Mouse (Mus musculus) Patski (cell line): ENCODE measurements around the gene Bcl9l. TPM values are rescaled to one million over a fixed set of nuclear protein-coding genes. Genes with fewer than 3 reads are reported as not detected.

Experiments
- ATAC-seq: fragments of 100-300 bp; one replicate; pipeline ENCODE4 v1.8.0; 2021
- CTCF ChIA-PET: fragments of 350-600 bp; sonication (Branson Sonifier 250); formaldehyde crosslinking; loops from one replicate; lab custom pipeline; 2022; ENCODE audit warnings: inconsistent platforms; lab: Charles Lee
- POLR2A ChIA-PET: fragments of 350-600 bp; sonication (Branson Sonifier 250); formaldehyde crosslinking; loops from one replicate; lab custom pipeline; 2022; ENCODE audit warnings: antibody characterized with exemption, inconsistent platforms; lab: Charles Lee
- DNase-seq: peaks from one replicate; pipeline ENCODE4 v3.0.0-alpha.2; 2011; ENCODE audit warnings: low read depth, low spot score
- H3K27me3 ChIP-seq: fragments of 371-371 bp; one replicate; pipeline ENCODE4 v1.5.1; 2021
- CTCF ChIP-seq: fragments of 100-300 bp; IDR thresholded peaks from one replicate; pipeline ENCODE4 v1.5.1; 2021
- in situ Hi-C: fragments of 300-500 bp; cut with MboI; formaldehyde crosslinking; loops from 3 replicates; pipeline ENCODE4 v1.11.1; 2018; ENCODE audit warnings: low pct_unique_long_range_greater_than_20kb, mixed read lengths
- polyA plus RNA-seq: library from polyadenylated mRNA; unstranded; gene quantifications from one replicate; pipeline ENCODE4 v1.2.3, GENCODE M21; 2021

The Bcl9l gene
- polyA plus RNA-seq, 1 experiment from 2014 or later, result 40.4 TPM

DNA sequence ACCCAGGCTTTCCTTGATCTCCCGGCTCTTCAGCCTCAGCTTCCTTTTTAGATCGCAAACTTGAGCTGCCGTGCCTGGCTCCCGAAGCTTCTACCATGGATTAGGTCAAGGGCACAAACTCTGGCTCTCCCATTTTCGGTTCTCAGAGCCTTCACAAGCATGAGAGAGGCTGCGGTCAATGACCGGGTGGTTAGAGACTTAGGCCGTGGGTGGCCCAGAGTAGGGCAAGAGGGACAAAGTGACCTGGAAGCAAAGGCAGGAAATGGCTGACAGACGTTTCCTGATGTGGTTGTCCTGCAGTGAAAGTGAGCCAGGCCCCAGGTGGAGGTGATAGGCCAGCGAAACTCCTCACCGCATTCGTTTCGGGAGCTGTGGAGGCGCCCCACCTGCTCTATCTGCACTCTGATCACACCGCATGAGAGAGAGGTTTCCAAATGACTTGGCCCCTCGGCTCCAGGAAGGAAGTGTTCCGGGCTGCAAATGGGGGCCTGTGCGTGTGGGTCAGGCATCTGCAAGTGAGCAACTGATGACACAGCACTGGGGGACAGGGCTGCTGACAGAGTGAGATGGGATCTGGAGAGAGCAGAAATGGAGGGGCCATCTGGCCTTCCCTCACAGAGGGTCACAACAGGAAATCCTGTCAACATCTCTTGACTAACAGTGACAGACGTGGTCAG lies 55.1 kb downstream of the Bcl9l start:
- DNase-seq, result no peak
- CTCF ChIA-PET, result no interaction called here
- POLR2A ChIA-PET, result no interaction called here
- peaks cover 12% of the 10 kb centered on the region for H3K27me3 ChIP-seq
- TF ChIP-seq CTCF, result no peak
- in situ Hi-C loops, result no loop called here
- ATAC-seq, result no peak

DNA sequence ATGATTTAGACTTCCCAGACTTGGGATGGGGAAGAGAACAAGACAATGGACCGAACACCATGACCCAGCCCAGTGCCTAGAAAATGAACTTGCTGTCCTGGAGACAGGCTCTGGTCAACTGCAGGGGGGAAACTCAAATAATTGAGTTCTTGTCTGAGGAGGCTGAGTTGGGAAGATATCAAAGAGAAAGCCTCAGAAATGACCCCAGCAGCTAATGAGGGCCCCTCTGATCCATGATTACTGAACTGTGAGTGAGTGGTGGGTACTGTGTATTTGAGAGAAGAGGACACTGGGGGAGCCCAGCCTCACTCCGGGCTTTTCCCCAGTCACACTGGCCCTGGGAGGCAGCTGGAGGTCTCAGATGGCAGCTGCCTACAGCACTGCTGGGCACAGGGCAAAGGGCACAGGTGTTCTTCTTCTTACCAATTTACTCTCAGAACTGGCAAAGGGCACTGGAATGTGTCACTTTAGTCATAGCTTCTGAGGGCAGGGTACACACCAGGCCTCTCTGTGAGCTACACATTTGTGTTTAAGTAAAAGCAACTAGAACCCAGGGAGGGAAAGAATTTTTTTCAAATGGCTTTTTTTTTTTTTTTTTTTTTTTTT lies 57.3 kb downstream of the Bcl9l start:
- no peak for TF ChIP-seq CTCF
- DNase-seq (no peak), ATAC-seq (no peak)
- CTCF ChIA-PET, result interaction anchor here (1.4 kb wide), 1 partner anchor 107 kb away, joined by 3 read pairs; no protein-coding TSS in a partner anchor
- POLR2A ChIA-PET, result no interaction called here
- in situ Hi-C loops, result no loop called here
- H3K27me3 ChIP-seq, result peaks cover 7% of the 10 kb centered on the region

- no peak for TF ChIP-seq CTCF
- in situ Hi-C loops, result no loop called here
- peaks cover 7% of the 10 kb centered on the region for H3K27me3 ChIP-seq
- DNase-seq, result no peak
- CTCF ChIA-PET, result interaction anchor here (1.4 kb wide), 1 partner anchor 107 kb away, joined by 3 read pairs; no protein-coding TSS in a partner anchor
- ATAC-seq, result no peak
- POLR2A ChIA-PET, result no interaction called here
These were observed 58.1 kb downstream of the Bcl9l start for GRCm38 (mm10) chr9:44540676-44541075.

DNA sequence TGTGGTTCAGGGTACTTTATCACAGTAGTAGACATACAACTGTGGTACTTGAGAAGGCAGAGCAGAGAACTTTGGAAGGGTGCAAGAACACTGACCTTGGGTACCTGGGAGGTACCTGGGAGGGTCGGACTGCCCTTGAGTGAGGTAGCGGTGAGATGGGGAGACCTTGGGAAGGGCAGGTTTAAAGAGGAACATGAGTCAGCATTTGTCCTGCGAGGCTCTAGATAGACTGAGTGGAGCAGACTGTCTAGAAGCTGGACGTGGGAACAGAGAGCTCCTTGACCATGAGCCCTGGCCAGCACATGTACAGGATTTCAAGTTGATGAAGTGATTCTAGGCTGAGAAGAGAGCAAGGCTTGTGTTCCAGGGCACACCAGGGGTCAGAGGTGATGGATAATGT lies 59.7 kb downstream of the Bcl9l start:
- in situ Hi-C loops, result no loop called here
- no peak for DNase-seq
- peaks cover 3% of the 10 kb centered on the region for H3K27me3 ChIP-seq
- no peak for ATAC-seq
- no peak for TF ChIP-seq CTCF
- POLR2A ChIA-PET, result no interaction called here
- CTCF ChIA-PET, result no interaction called here

DNA sequence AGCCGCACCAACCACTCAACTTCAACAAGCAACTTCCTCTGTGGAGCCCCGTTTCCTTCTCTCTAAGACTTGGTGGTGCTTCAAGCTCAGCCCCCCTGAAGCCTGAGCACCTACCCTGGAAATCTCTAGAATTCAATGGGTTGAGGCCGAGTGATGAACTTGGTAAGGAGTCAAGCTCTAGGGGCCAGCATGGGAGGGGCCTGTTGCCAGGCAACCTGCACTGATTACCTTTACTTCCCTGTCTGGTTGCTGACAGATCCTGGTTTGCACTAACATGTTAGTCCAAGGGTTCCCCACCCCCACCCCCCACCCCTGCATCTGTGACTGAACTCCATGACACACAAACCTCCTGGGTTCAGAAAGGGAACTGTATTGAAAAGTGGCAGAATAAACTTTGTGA lies 62.4 kb downstream of the Bcl9l start:
- no peak for DNase-seq
- in situ Hi-C loops, result no loop called here
- POLR2A ChIA-PET, result interaction anchor here (0.6 kb wide), 1 partner anchor 8 kb away, joined by 4 read pairs; no protein-coding TSS in a partner anchor
- no peak for ATAC-seq
- H3K27me3 ChIP-seq, result peaks cover 3% of the 10 kb centered on the region
- no peak for TF ChIP-seq CTCF
- CTCF ChIA-PET, result no interaction called here

GRCm38 (mm10) chr9:44548412-44549152 lies 66.0 kb downstream of the Bcl9l start:
- ATAC-seq (no peak), DNase-seq (no peak)
- CTCF ChIA-PET, result no interaction called here
- POLR2A ChIA-PET, result interaction anchor here (1.5 kb wide), 1 partner anchor 37 kb away, joined by 3 read pairs; no protein-coding TSS in a partner anchor
- no peaks in the 10 kb centered on the region for H3K27me3 ChIP-seq
- in situ Hi-C loops, result no loop called here
- no peak for TF ChIP-seq CTCF

- in situ Hi-C loops, result no loop called here
- DNase-seq (no peak), ATAC-seq (no peak)
- no peaks in the 10 kb centered on the region for H3K27me3 ChIP-seq
- no peak for TF ChIP-seq CTCF
- ChIA-PET POLR2A (no interaction called here), CTCF (no interaction called here)
These were observed 68.5 kb downstream of the Bcl9l start for GRCm38 (mm10) chr9:44551138-44551537.

DNA sequence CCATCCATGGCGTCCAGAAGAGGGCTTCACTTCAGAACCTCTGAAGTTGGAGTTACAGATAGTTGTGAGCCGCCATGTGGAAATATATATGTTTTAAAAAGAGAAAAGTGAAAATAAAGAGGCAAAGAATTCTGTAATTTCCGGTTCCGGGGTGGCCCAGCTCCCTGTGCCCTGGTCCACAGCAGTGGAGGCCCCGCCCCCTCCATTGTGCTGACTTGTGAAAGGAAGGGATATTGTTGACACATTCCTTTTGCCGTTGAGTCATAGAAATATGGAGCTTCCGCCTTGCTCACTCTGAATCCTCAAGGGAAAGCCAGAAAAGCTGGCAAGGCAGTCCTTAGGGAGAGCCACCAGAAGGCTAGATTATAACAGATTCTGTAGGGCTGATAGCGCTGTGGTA lies 69.5 kb downstream of the Bcl9l start:
- no peak for TF ChIP-seq CTCF
- peaks cover 5% of the 10 kb centered on the region for H3K27me3 ChIP-seq
- in situ Hi-C loops, result no loop called here
- DNase-seq (no peak), ATAC-seq (peak; percentile 26)
- CTCF ChIA-PET, result no interaction called here
- POLR2A ChIA-PET, result no interaction called here

Other genes with a start within 250 kb of the Bcl9l start
- gene Cbl, start 248.8 kb upstream of the Bcl9l start, polyA plus RNA-seq, result 20.2 TPM
- not detected for gene Ccdc153, start 242.1 kb upstream of the Bcl9l start, polyA plus RNA-seq
- gene Pdzd3, start 231.4 kb upstream of the Bcl9l start, polyA plus RNA-seq, result 0.03 TPM
- gene Nlrx1, start 214.2 kb upstream of the Bcl9l start, polyA plus RNA-seq, result 1.3 TPM
- gene Abcg4, start 194.2 kb upstream of the Bcl9l start, polyA plus RNA-seq, result 0.04 TPM
- gene Hinfp, start 177.2 kb upstream of the Bcl9l start, polyA plus RNA-seq, result 18.1 TPM
- gene C2cd2l, start 162.5 kb upstream of the Bcl9l start, polyA plus RNA-seq, result 29.5 TPM
- gene Dpagt1, start 156.8 kb upstream of the Bcl9l start, polyA plus RNA-seq, result 37.0 TPM
- gene H2afx, start 148.1 kb upstream of the Bcl9l start, polyA plus RNA-seq, result 80.2 TPM
- gene Hmbs, start 138.6 kb upstream of the Bcl9l start, polyA plus RNA-seq, result 46.8 TPM
- gene Vps11, start 121.2 kb upstream of the Bcl9l start, polyA plus RNA-seq, result 46.5 TPM
- gene Hyou1, start 103.3 kb upstream of the Bcl9l start, polyA plus RNA-seq, result 190 TPM
- 28.7 TPM for gene Slc37a4, start 86.0 kb upstream of the Bcl9l start, polyA plus RNA-seq
- 764 TPM for gene Rps25, start 75.7 kb upstream of the Bcl9l start, polyA plus RNA-seq
- 66.3 TPM for gene Trappc4, start 75.2 kb upstream of the Bcl9l start, polyA plus RNA-seq
- 30.5 TPM for gene Ccdc84, start 64.3 kb upstream of the Bcl9l start, polyA plus RNA-seq
- not detected for gene Foxr1, start 41.7 kb upstream of the Bcl9l start, polyA plus RNA-seq
- not detected for gene Upk2, start 27.8 kb upstream of the Bcl9l start, polyA plus RNA-seq
- not detected for gene Cxcr5, start 79.1 kb downstream of the Bcl9l start, polyA plus RNA-seq
- gene Ddx6, start 122.1 kb downstream of the Bcl9l start, polyA plus RNA-seq, result 95.5 TPM
- gene Treh, start 190.4 kb downstream of the Bcl9l start, polyA plus RNA-seq, result not detected